Mouse (Mus musculus): Measurements from ENCODE around the gene Adss. TPM values are rescaled to one million over a fixed set of nuclear protein-coding genes. Genes with fewer than 3 reads are reported as not detected.

Gene Adss
- total and polyA plus RNA-seq, 3 experiments: 29.7 to 115 (median 109) TPM

DNA sequence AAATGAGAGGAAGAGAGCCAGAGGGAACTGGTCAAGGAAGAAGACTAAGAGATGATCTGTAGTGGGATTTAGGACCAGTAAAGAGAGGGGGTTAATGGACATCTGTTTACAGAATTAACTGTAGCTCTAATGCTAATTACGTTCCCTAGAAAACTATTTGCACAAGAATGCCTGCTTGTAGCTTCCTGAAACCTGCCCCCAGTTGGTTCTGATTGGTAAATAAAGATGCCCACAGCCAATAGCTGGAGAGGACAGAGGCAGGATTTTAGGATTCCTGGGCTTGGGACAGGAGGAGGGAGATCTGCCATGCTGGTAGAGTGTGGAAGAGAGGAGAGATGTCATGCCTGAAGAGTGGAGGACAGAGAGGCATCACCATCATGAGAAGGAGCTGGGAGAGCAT lies 42.8 kb downstream of the Adss start:
- Histone ChIP-seq H3K27me3 (ENCODE audit: insufficient read depth, low read length) (no peaks in the 10 kb centered on the region), H3K36me3 (replicated peaks) (peaks cover 23% of the 10 kb centered on the region), H3K4me3 (ENCODE audit: low read depth, low read length) (no peak overlapping the region), H3K4me1 (ENCODE audit: insufficient read depth, low read depth, low read length) (no peaks in the 10 kb centered on the region), H3K9me3 (replicated peaks) (peaks cover 23% of the 10 kb centered on the region)
- no peak for ATAC-seq (ENCODE audit: extremely low read depth, insufficient number of reproducible peaks, low FRiP score, poor library complexity, severe bottlenecking)
- DNase-seq (ENCODE audit: low spot score): no peak
- TF ChIP-seq GATA2 (IDR thresholded peaks at IDR 0.05; ENCODE audit: borderline replicate concordance, low read depth, low read length) (no peak), CTCF (IDR thresholded peaks at IDR 0.05; ENCODE audit: low read depth, low read length) (no peak), TAL1 (conservative IDR thresholded peaks at IDR 0.05; ENCODE audit: low read depth, low read length) (no peak), GATA1 (IDR thresholded peaks at IDR 0.05; ENCODE audit: borderline replicate concordance, low read length) (no peak), POLR2AphosphoS5 (IDR thresholded peaks at IDR 0.05; ENCODE audit: insufficient replicate concordance, low read depth, low read length) (no peak)

DNA sequence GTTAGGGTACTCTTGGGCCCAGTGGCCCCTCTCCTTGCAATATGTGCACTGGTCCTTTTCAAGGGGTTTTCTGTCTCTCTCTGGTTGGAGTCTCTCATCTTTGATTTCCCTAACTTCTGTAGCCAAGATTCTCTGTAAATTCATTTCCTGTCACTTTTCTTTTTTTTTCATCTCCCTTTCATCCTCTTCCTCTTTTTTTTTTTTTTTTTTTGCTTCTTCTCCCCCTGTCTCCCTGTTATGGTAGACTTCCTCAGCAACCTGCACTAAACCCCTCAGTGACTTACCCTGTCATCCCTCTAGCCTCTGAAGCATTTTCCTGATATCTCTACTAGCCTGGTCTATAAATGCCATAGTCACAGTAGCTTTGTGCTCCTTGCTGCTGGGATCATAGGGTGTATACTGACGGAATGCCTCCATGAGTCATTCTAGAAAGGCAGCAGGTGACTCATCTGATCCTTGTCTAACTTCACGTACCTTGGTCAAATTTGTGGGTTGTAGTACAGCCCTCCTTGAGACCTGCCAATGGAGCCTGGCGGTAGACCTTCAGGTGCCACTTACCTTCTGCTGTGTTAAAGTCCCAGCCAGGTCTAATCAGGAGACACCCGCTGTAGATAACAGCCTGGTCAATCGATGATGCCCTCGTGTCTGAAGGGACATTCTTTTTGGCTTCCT lies 48.3 kb downstream of the Adss start:
- no peak for ATAC-seq (ENCODE audit: extremely low read depth, insufficient number of reproducible peaks, low FRiP score, poor library complexity, severe bottlenecking)
- no peak for TF ChIP-seq POLR2AphosphoS5 (IDR thresholded peaks at IDR 0.05; ENCODE audit: insufficient replicate concordance, low read depth, low read length)
- TF ChIP-seq GATA1 (IDR thresholded peaks at IDR 0.05; ENCODE audit: borderline replicate concordance, low read length): no peak
- TF ChIP-seq GATA2 (IDR thresholded peaks at IDR 0.05; ENCODE audit: borderline replicate concordance, low read depth, low read length): no peak
- TF ChIP-seq CTCF (IDR thresholded peaks at IDR 0.05; ENCODE audit: low read depth, low read length): no peak
- TF ChIP-seq TAL1 (conservative IDR thresholded peaks at IDR 0.05; ENCODE audit: low read depth, low read length): no peak
- peaks cover 3% of the 10 kb centered on the region for H3K36me3 ChIP-seq (replicated peaks)
- DNase-seq (ENCODE audit: low spot score): no peak
- H3K4me1 ChIP-seq (ENCODE audit: insufficient read depth, low read depth, low read length): no peaks in the 10 kb centered on the region
- H3K27me3 ChIP-seq (ENCODE audit: insufficient read depth, low read length): no peaks in the 10 kb centered on the region
- peaks cover 23% of the 10 kb centered on the region for H3K9me3 ChIP-seq (replicated peaks)
- H3K4me3 ChIP-seq (ENCODE audit: low read depth, low read length): no peak overlapping the region

DNA sequence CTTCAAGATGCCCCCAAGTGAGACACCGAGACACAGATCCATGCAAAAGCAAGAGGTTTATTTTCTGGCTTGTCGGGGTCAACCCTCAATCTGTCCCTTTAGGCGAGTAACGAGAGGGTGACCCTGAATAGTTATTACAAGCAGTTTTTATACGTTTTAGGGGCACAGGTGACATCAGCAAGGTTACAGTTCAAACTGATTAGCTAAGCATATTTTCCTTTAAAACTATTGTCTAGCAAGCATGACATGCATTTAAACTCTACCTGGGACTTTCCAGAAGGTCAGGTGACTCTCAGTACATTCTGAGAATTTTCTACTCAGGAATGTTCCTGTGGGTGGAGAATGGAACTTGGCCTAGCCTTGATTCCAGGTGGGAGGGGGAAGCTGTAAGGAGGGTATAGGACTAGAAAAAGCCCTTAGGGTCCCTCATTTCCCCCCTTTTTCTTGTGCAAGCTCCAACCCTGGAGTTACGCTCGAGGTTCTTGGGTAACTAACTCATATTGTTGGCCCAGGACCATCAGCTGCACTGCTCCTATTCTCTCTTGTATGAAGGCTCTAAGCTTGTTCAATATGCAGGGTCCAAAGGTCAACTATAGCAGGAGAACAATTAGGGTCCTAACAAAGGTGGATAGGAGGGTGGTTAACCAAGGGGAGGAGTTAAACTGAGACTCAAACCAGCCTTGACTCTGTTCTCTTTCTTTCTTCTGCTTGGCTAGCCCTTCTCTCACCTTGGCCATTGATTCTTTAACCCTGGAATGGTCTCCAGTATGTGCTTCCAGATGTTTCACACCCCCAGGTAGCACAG lies 51.6 kb downstream of the Adss start:
- Histone ChIP-seq H3K36me3 (replicated peaks) (no peaks in the 10 kb centered on the region), H3K4me1 (ENCODE audit: insufficient read depth, low read depth, low read length) (no peaks in the 10 kb centered on the region), H3K4me3 (ENCODE audit: low read depth, low read length) (no peak overlapping the region), H3K27me3 (ENCODE audit: insufficient read depth, low read length) (no peaks in the 10 kb centered on the region), H3K9me3 (replicated peaks) (peaks cover 8% of the 10 kb centered on the region)
- TF ChIP-seq CTCF (IDR thresholded peaks at IDR 0.05; ENCODE audit: low read depth, low read length) (no peak), TAL1 (conservative IDR thresholded peaks at IDR 0.05; ENCODE audit: low read depth, low read length) (no peak), GATA1 (IDR thresholded peaks at IDR 0.05; ENCODE audit: borderline replicate concordance, low read length) (no peak), GATA2 (IDR thresholded peaks at IDR 0.05; ENCODE audit: borderline replicate concordance, low read depth, low read length) (no peak), POLR2AphosphoS5 (IDR thresholded peaks at IDR 0.05; ENCODE audit: insufficient replicate concordance, low read depth, low read length) (no peak)
- DNase-seq (ENCODE audit: low spot score) (no peak), ATAC-seq (ENCODE audit: extremely low read depth, insufficient number of reproducible peaks, low FRiP score, poor library complexity, severe bottlenecking) (no peak)

DNA sequence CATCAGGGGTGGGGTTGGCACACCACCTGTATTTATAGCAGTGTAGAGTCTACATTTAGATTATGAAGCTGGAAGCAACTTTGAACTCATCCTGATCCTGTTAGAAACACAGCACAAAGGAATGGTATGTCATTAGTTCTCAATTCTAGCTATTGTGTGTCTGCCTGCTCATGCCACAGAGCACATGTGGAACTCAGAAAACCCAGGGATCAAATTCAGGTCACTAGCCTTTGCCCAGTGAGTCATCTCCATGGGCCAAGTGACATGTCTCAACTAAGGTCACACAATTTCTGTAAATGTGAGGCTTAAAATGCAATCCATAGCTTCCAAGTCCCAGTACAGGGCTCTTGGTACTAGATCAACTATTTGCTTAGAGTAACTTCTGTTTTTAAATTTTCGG lies 54.2 kb downstream of the Adss start:
- Histone ChIP-seq H3K4me1 (ENCODE audit: insufficient read depth, low read depth, low read length) (no peaks in the 10 kb centered on the region), H3K27me3 (ENCODE audit: insufficient read depth, low read length) (no peaks in the 10 kb centered on the region), H3K9me3 (replicated peaks) (no peaks in the 10 kb centered on the region), H3K4me3 (ENCODE audit: low read depth, low read length) (no peak overlapping the region), H3K36me3 (replicated peaks) (no peaks in the 10 kb centered on the region)
- TF ChIP-seq POLR2AphosphoS5 (IDR thresholded peaks at IDR 0.05; ENCODE audit: insufficient replicate concordance, low read depth, low read length) (no peak), CTCF (IDR thresholded peaks at IDR 0.05; ENCODE audit: low read depth, low read length) (no peak), GATA1 (IDR thresholded peaks at IDR 0.05; ENCODE audit: borderline replicate concordance, low read length) (no peak)
- ATAC-seq (ENCODE audit: extremely low read depth, insufficient number of reproducible peaks, low FRiP score, poor library complexity, severe bottlenecking) (no peak), DNase-seq (ENCODE audit: low spot score) (no peak)

DNA sequence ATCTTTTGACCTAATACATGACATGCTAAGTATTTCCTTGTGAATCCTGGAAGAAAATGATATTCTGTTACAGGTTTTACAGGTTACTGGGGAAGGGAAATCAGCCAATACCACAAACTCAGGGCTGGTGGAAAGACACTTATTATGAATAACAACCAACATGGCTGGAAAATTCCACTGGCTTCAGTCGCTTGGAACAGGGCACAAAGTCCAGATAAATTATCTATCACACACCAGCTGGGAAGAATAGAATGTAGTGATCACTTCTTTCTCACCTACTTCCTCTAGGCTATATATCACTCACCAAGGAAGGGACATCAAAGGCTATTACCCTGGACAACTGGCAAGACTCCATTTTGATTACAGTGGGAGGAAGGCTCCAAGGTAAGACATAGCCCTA lies 55.6 kb downstream of the Adss start:
- no peak for TF ChIP-seq GATA1 (IDR thresholded peaks at IDR 0.05; ENCODE audit: borderline replicate concordance, low read length)
- DNase-seq (ENCODE audit: low spot score) (no peak), ATAC-seq (ENCODE audit: extremely low read depth, insufficient number of reproducible peaks, low FRiP score, poor library complexity, severe bottlenecking) (no peak)
- H3K9me3 ChIP-seq (replicated peaks): no peaks in the 10 kb centered on the region
- H3K36me3 ChIP-seq (replicated peaks): no peaks in the 10 kb centered on the region
- H3K4me1 ChIP-seq (ENCODE audit: insufficient read depth, low read depth, low read length): no peaks in the 10 kb centered on the region
- H3K4me3 ChIP-seq (ENCODE audit: low read depth, low read length): no peak overlapping the region
- no peaks in the 10 kb centered on the region for H3K27me3 ChIP-seq (ENCODE audit: insufficient read depth, low read length)

GRCm38 (mm10) chr1:177737505-177738105 lies 58.7 kb downstream of the Adss start:
- DNase-seq (ENCODE audit: low spot score): no peak
- Histone ChIP-seq H3K36me3 (replicated peaks) (no peaks in the 10 kb centered on the region), H3K4me1 (ENCODE audit: insufficient read depth, low read depth, low read length) (no peaks in the 10 kb centered on the region), H3K4me3 (ENCODE audit: low read depth, low read length) (no peak overlapping the region), H3K9me3 (replicated peaks) (no peaks in the 10 kb centered on the region), H3K27me3 (ENCODE audit: insufficient read depth, low read length) (no peaks in the 10 kb centered on the region)
- TF ChIP-seq GATA1 (IDR thresholded peaks at IDR 0.05; ENCODE audit: borderline replicate concordance, low read length): no peak
- no peak for ATAC-seq (ENCODE audit: extremely low read depth, insufficient number of reproducible peaks, low FRiP score, poor library complexity, severe bottlenecking)

Data from G1E (cell line).